Mouse (Mus musculus) liver, embryonic 14.5 days (tissue): ENCODE results near the gene Mpv17l. TPM values are rescaled to one million over a fixed set of nuclear protein-coding genes. Genes with fewer than 3 reads are reported as not detected.

Source experiments
- ATAC-seq: fragments of 200-750 bp; cut with Nextera tagmentation; 2 replicates; pipeline ENCODE4 v1.8.0; 2017; ENCODE audit warnings: moderate number of reproducible peaks, mild to moderate bottlenecking, moderate library complexity; ENCODE audit not compliant: insufficient read depth
- DNase-seq, 3 experiments: peaks; one replicate each; pipeline ENCODE4 v3.0.0-alpha.2; 2012 to 2013; ENCODE audit warnings: low read depth in 3 of 3, low spot score in 3 of 3
- H3K27ac ChIP-seq: fragments of 300-500 bp; sonication (generic); 2 replicates; pipeline ENCODE4 v1.5.1; 2014; ENCODE audit warnings: moderate library complexity, mild to moderate bottlenecking, control low read depth, inconsistent platforms
- H3K27me3 ChIP-seq: fragments of 300-500 bp; sonication (generic); 2 replicates; pipeline ENCODE4 v1.6.1; 2014; ENCODE audit warnings: mild to moderate bottlenecking, low read length, moderate library complexity; ENCODE audit not compliant: control insufficient read depth, insufficient read depth
- H3K36me3 ChIP-seq: fragments of 300-500 bp; sonication (generic); replicated peaks from 2 replicates; pipeline ENCODE4 v1.6.1; 2014; ENCODE audit warnings: low read depth; ENCODE audit not compliant: control insufficient read depth, insufficient read depth
- H3K4me1 ChIP-seq, 2 experiments: fragments of 200-500 bp in 1 of 2; fragments of 300-500 bp in 1 of 2; sonication (generic) in 1 of 2; replicated peaks; 2 replicates each; pipeline ENCODE4 v1.6.1; 2012 to 2014; ENCODE audit warnings: antibody characterized with exemption in 1 of 2, inconsistent platforms in 1 of 2, low read length in 1 of 2; ENCODE audit not compliant: control insufficient read depth in 2 of 2, insufficient read depth in 2 of 2
- H3K4me2 ChIP-seq: fragments of 300-500 bp; sonication (generic); 2 replicates; pipeline ENCODE4 v1.6.1; 2014; ENCODE audit warnings: low read depth, mild to moderate bottlenecking, control low read depth, moderate library complexity
- H3K4me3 ChIP-seq, 2 experiments: fragments of 200-500 bp in 1 of 2; fragments of 300-500 bp in 1 of 2; sonication (generic) in 1 of 2; 2 replicates each; pipeline ENCODE4 v1.5.1; 2012 to 2014; ENCODE audit warnings: low read depth in 2 of 2, low read length in 2 of 2, mild to moderate bottlenecking in 2 of 2, control low read depth in 1 of 2, inconsistent platforms in 1 of 2, moderate library complexity in 1 of 2; ENCODE audit not compliant: insufficient read depth in 1 of 2
- H3K9ac ChIP-seq: fragments of 300-500 bp; sonication (generic); replicated peaks from 2 replicates; pipeline ENCODE4 v1.6.1; 2014; ENCODE audit warnings: mild to moderate bottlenecking, control low read depth, moderate library complexity
- H3K9me3 ChIP-seq: fragments of 300-500 bp; sonication (generic); 2 replicates; pipeline ENCODE4 v1.6.1; 2016; ENCODE audit warnings: low read length, mixed read lengths; ENCODE audit not compliant: control insufficient read depth
- CTCF ChIP-seq: IDR thresholded peaks from 2 replicates; pipeline ENCODE4 v1.5.1; 2016; ENCODE audit warnings: antibody characterized with exemption, low read depth, control low read depth
- EP300 ChIP-seq: IDR thresholded peaks from 2 replicates; pipeline ENCODE4 v1.6.1; 2016; ENCODE audit warnings: antibody characterized with exemption, low read depth
- WGBS: fragments of 180-500 bp; shearing (Covaris S2); extraction: QIAGEN DNeasy Blood & Tissue Kit; methylation state at CpG from one replicate; pipeline ENCODE4 v1.1.7; 2014; ENCODE audit not compliant: insufficient replicate concordance; 5-methylcytosine and 5-hydroxymethylcytosine counted together
- polyA plus RNA-seq, 2 experiments: library from polyadenylated mRNA; depleted of rRNA in 1 of 2; stranded (reverse) in 1 of 2; unstranded in 1 of 2; fragments of >200 nt; fragmentation: Nextera tagmentation in 1 of 2; extraction: Ambion mirVana in 1 of 2; gene quantifications; 2 replicates each; pipeline versions ENCODE4 v1.2.1 to v1.2.3; 2012 to 2014

Mpv17l gene
- polyA plus RNA-seq, 2 experiments = 0.75 to 1.6 TPM

DNA sequence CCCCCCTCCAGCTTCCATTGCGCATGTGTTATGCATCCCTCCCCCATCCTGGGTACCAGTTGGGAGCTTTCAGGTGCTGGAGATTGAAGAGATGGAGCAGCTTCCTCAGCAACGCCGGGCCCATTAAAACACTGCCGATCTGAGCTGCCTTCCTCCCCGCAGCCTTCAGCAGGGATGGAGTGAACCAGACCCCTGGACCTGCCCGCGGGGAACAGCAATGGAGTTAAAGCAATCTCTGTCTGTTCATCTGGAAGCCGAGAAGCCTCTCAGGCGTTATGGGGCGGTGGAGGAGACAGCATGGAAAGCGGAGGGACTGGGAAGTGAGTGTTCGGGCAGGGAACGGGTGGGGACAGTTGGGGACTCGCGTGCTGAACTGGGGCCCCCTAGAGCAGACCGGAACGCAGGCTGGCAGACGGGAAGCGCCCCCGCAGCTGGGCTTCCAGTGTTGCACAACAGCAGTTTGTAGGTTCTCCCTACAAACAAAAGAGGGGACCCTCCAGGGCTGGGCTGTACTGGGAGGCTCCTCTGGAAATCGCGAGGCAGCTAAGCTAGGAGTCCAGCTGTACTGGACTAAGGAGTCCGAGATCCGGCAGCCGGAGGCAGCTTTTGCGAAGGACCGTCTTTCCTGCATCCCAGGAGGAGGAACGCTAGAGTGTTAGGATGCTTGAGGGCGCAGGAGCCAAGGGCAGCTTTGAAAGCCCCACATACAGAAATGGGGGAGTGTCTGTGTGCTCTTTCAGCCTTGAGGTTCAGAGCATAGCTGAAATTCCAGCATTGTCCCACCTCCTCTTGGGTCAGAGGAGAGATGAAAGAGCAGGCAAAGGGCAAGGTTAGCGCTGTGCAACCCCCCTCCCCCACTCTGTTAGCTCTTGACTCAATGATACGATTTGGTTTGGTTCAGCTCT lies 83.9 kb downstream of the Mpv17l start, which contains the start of the genes 2900011O08Rik and Ifitm7:
2900011O08Rik (plus strand) TSS at position 31 of the 905 bp plus-strand sequence.
Ifitm7 (minus strand) TSS at position 315 of the 905 bp plus-strand sequence.
- Histone ChIP-seq H3K4me3 (peak within 1 kb of the TSS; percentile 3 to 34), H3K9me3 (no peaks in the 10 kb centered on the region), H3K4me1 (no peaks in the 10 kb centered on the region; a peak in 1 of 4 replicates), H3K9ac (no peak within 1 kb of the TSS), H3K4me2 (peak within 1 kb of the TSS; percentile 47), H3K36me3 (no peaks in the 10 kb centered on the region), H3K27me3 (no peaks in the 10 kb centered on the region), H3K27ac (no peak within 1 kb of the TSS)
- DNase-seq (no peak), ATAC-seq (no peak)
- 2% methylated on average over 31 of the region's 31 CpGs for WGBS
- no peak for TF ChIP-seq CTCF
- TF ChIP-seq EP300 = no peak

DNA sequence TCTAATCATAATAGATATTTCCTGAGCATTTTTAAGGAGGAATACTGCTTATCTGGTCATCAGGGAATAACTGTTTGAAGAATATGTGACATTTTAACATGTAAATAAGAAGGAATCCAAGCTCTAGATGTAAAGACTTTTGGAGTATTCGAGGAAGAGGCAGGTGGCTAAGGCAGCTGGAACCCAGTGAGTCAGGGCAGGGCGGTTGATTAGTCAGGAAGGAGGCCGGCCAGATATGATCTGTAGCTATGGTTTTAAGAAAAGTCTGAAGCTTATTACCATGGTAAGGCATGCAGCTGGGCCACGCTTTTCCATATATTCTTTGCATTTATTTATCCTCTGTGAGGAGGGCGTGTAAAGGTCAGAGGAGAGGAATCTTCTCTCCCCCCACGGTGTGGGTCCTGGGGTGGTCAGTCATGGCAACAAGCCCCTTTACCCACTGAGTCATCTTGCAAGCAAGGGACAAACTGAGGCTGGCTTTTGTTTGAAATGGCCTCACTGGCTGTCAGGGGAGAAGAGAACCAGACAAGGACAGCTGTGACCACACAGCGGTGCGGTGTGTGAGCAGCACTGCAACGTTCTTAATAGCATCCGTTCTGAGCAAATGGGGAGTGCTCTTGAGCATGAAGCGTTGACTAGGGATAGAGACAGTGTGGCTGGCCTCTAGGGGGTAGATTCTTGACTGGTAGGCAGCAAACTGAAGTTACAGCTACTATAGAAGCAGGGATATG lies 89.7 kb downstream of the Mpv17l start:
- DNase-seq = no peak
- Histone ChIP-seq H3K9me3 (no peaks in the 10 kb centered on the region), H3K27ac (no peak overlapping the region), H3K4me1 (no peaks in the 10 kb centered on the region; a peak in 1 of 4 replicates), H3K27me3 (no peaks in the 10 kb centered on the region), H3K9ac (no peak overlapping the region), H3K36me3 (no peaks in the 10 kb centered on the region), H3K4me2 (no peak overlapping the region), H3K4me3 (no peak overlapping the region)
- no peak for TF ChIP-seq EP300
- TF ChIP-seq CTCF = no peak
- ATAC-seq = no peak
- 59% methylated on average over 11 of the region's 11 CpGs for WGBS

- no peak overlapping the region for H3K9ac ChIP-seq
- no peak overlapping the region for H3K4me2 ChIP-seq
- H3K4me3 ChIP-seq = no peak overlapping the region
- TF ChIP-seq CTCF (no peak), EP300 (no peak)
- no peak overlapping the region for H3K27ac ChIP-seq
- ATAC-seq (no peak), DNase-seq (no peak)
- no peaks in the 10 kb centered on the region for H3K27me3 ChIP-seq
- H3K4me1 ChIP-seq = no peaks in the 10 kb centered on the region
- H3K9me3 ChIP-seq = no peaks in the 10 kb centered on the region
- no peaks in the 10 kb centered on the region for H3K36me3 ChIP-seq
- WGBS = 54% methylated on average over 1 of the region's 1 CpGs
Observed at GRCm38 (mm10) chr16:13994076-13994475, 91.1 kb downstream of the Mpv17l start.

- no peak for DNase-seq
- 44% methylated on average over 1 of the region's 1 CpGs for WGBS
Observed at GRCm38 (mm10) chr16:13994502-13994901, 91.5 kb downstream of the Mpv17l start.

More at GRCm38 (mm10) chr16:13994502-13994901, 91.5 kb downstream of the Mpv17l start:
- Histone ChIP-seq H3K9me3 (no peaks in the 10 kb centered on the region), H3K27me3 (no peaks in the 10 kb centered on the region), H3K27ac (no peak overlapping the region), H3K4me2 (no peak overlapping the region), H3K36me3 (no peaks in the 10 kb centered on the region), H3K9ac (no peak overlapping the region), H3K4me3 (no peak overlapping the region), H3K4me1 (no peaks in the 10 kb centered on the region)
- no peak for ATAC-seq
- TF ChIP-seq EP300 (no peak), CTCF (no peak)

Other genes with a start within 250 kb of the Mpv17l start
- gene Parn, start 235.0 kb upstream of the Mpv17l start, polyA plus RNA-seq (2012; rRNA removed) = 5.4 and 7.1 TPM in 2 replicates
- 12.9 and 16.9 TPM in 2 replicates for gene Parn, start 235.0 kb upstream of the Mpv17l start, polyA plus RNA-seq (2014; fragmentation: Nextera tagmentation; extraction: Ambion mirVana)
- 7.4 and 11.0 TPM in 2 replicates for gene Bfar, start 231.3 kb upstream of the Mpv17l start, polyA plus RNA-seq (2012; rRNA removed)
- 9.6 and 10.3 TPM in 2 replicates for gene Bfar, start 231.3 kb upstream of the Mpv17l start, polyA plus RNA-seq (2014; fragmentation: Nextera tagmentation; extraction: Ambion mirVana)
- 1.3 and 1.7 TPM in 2 replicates for gene 3110001I22Rik, start 231.2 kb upstream of the Mpv17l start, polyA plus RNA-seq (2012; rRNA removed)
- gene 3110001I22Rik, start 231.2 kb upstream of the Mpv17l start, polyA plus RNA-seq (2014; fragmentation: Nextera tagmentation; extraction: Ambion mirVana) = 2.2 and 2.3 TPM in 2 replicates
- gene Pla2g10, start 172.2 kb upstream of the Mpv17l start, polyA plus RNA-seq (2012; rRNA removed) = 0.11 and 0.20 TPM in 2 replicates
- gene Pla2g10, start 172.2 kb upstream of the Mpv17l start, polyA plus RNA-seq (2014; fragmentation: Nextera tagmentation; extraction: Ambion mirVana) = 0.19 TPM in 1 of 2 replicates, not detected in the other
- gene Rrn3, start 122.5 kb upstream of the Mpv17l start, polyA plus RNA-seq (2012; rRNA removed) = 4.4 and 7.2 TPM in 2 replicates
- gene Rrn3, start 122.5 kb upstream of the Mpv17l start, polyA plus RNA-seq (2014; fragmentation: Nextera tagmentation; extraction: Ambion mirVana) = 15.3 and 17.3 TPM in 2 replicates
- gene Ntan1, start 84.3 kb upstream of the Mpv17l start, polyA plus RNA-seq (2012; rRNA removed) = 15.9 and 16.0 TPM in 2 replicates
- gene Ntan1, start 84.3 kb upstream of the Mpv17l start, polyA plus RNA-seq (2014; fragmentation: Nextera tagmentation; extraction: Ambion mirVana) = 40.6 and 41.7 TPM in 2 replicates
- 16.3 and 16.6 TPM in 2 replicates for gene Pdxdc1, start within 50 bp of the Mpv17l start, polyA plus RNA-seq (2012; rRNA removed)
- 20.9 and 21.7 TPM in 2 replicates for gene Pdxdc1, start within 50 bp of the Mpv17l start, polyA plus RNA-seq (2014; fragmentation: Nextera tagmentation; extraction: Ambion mirVana)
- 0.11 and 0.18 TPM in 2 replicates for gene 2900011O08Rik, start 83.4 kb downstream of the Mpv17l start, polyA plus RNA-seq (2012; rRNA removed)
- 0.08 TPM in 1 of 2 replicates, not detected in the other for gene 2900011O08Rik, start 83.4 kb downstream of the Mpv17l start, polyA plus RNA-seq (2014; fragmentation: Nextera tagmentation; extraction: Ambion mirVana)
- 0.08 and 0.39 TPM in 2 replicates for gene Ifitm7, start 83.7 kb downstream of the Mpv17l start, polyA plus RNA-seq (2012; rRNA removed)
- gene Ifitm7, start 83.7 kb downstream of the Mpv17l start, polyA plus RNA-seq (2014; fragmentation: Nextera tagmentation; extraction: Ambion mirVana) = 0.09 TPM in 1 of 2 replicates, not detected in the other